Mouse (Mus musculus) lung, adult 2 months (tissue): ENCODE data around the gene Tmem25.

ENCODE experiments used
- CTCF ChIP-seq: fragments of 200-500 bp; IDR thresholded peaks from 2 replicates; pipeline ENCODE4 v1.5.1; 2011; ENCODE audit warnings: mild to moderate bottlenecking, low read length, control low read depth; ENCODE audit not compliant: insufficient read depth
- POLR2A ChIP-seq: fragments of 200-500 bp; IDR thresholded peaks from 2 replicates; pipeline ENCODE4 v1.6.1; 2011; ENCODE audit warnings: low read depth, mild to moderate bottlenecking, control low read depth, low read length, borderline replicate concordance; ENCODE audit errors: extremely low read depth

- peak; percentile 68 for TF ChIP-seq CTCF
- peak; percentile 32; the same call in 1 of the 2 replicates for TF ChIP-seq POLR2A
Observed at GRCm38 (mm10) chr9:44772750-44773651, 26.1 kb downstream of the Tmem25 start.
